ENCODE assay signal across 16 mouse cellular contexts in the genomic region with DNA sequence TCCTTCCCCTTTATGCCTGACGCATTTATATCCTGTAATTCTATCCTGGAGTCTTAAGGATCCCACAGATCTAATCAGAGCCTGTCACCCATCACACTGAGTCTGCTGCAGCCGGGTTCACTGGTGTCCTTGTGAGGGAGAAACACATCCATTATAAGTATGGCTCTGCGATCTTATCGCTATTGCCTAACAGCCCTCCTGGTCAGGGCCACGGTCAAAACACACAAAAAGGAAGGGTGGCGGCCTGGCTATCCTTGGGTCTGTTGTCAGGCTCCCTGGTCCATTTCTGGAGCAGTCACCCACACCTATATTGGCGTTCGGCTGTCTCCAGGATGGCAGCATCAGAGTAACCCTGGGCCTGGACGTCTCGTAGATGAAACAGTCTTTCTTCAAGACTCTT. TPM values are rescaled to one million over a fixed set of nuclear protein-coding genes. Genes with fewer than 3 reads are reported as not detected.
"Had no signal": no experiment of that assay in that cellular context is flagged by ENCODE, and none has a peak within 500 bp of the region (broad histone marks: within the 10 kb centered on the region; RNA-seq: fewer than 3 reads in every experiment).

No protein-coding gene starts in this region.

- DNase-seq: gastrocnemius, postnatal 14 days; gastrocnemius, postnatal 36 days; heart, adult 11 months; heart, adult 2 months; heart, postnatal 10 days; heart, postnatal 4 days; kidney, adult 18-20 months; kidney, adult 8-10 months; kidney, postnatal 14 days; kidney, postnatal 36 days; layer of hippocampus, adult 9-11 months; liver; liver, embryonic 13.5 days; liver, postnatal 0 days had no signal

RNA-seq across cellular contexts. Expression of a gene that starts 48.6 kb away (rescaled TPM):
- polyA plus RNA-seq: hindbrain, embryonic 10.5 days; inflammation-experienced regulatory T-cells, adult 6 months had no signal
